Mouse (Mus musculus) liver, embryonic 14.5 days (tissue): Measurements from ENCODE around the gene Ace3. TPM values are rescaled to one million over a fixed set of nuclear protein-coding genes. Genes with fewer than 3 reads are reported as not detected.

Experiments
- ATAC-seq: fragments of 200-750 bp; cut with Nextera tagmentation; 2 replicates; pipeline ENCODE4 v1.8.0; 2017; ENCODE audit warnings: moderate number of reproducible peaks, mild to moderate bottlenecking, moderate library complexity; ENCODE audit not compliant: insufficient read depth
- DNase-seq, 3 experiments: peaks; one replicate each; pipeline ENCODE4 v3.0.0-alpha.2; 2012 to 2013; ENCODE audit warnings: low read depth in 3 of 3, low spot score in 3 of 3
- H3K27ac ChIP-seq: fragments of 300-500 bp; sonication (generic); 2 replicates; pipeline ENCODE4 v1.5.1; 2014; ENCODE audit warnings: moderate library complexity, mild to moderate bottlenecking, control low read depth, inconsistent platforms
- H3K27me3 ChIP-seq: fragments of 300-500 bp; sonication (generic); 2 replicates; pipeline ENCODE4 v1.6.1; 2014; ENCODE audit warnings: mild to moderate bottlenecking, low read length, moderate library complexity; ENCODE audit not compliant: control insufficient read depth, insufficient read depth
- H3K36me3 ChIP-seq: fragments of 300-500 bp; sonication (generic); replicated peaks from 2 replicates; pipeline ENCODE4 v1.6.1; 2014; ENCODE audit warnings: low read depth; ENCODE audit not compliant: control insufficient read depth, insufficient read depth
- H3K4me1 ChIP-seq, 2 experiments: fragments of 200-500 bp in 1 of 2; fragments of 300-500 bp in 1 of 2; sonication (generic) in 1 of 2; replicated peaks; 2 replicates each; pipeline ENCODE4 v1.6.1; 2012 to 2014; ENCODE audit warnings: antibody characterized with exemption in 1 of 2, inconsistent platforms in 1 of 2, low read length in 1 of 2; ENCODE audit not compliant: control insufficient read depth in 2 of 2, insufficient read depth in 2 of 2
- H3K4me2 ChIP-seq: fragments of 300-500 bp; sonication (generic); 2 replicates; pipeline ENCODE4 v1.6.1; 2014; ENCODE audit warnings: low read depth, mild to moderate bottlenecking, control low read depth, moderate library complexity
- H3K4me3 ChIP-seq, 2 experiments: fragments of 200-500 bp in 1 of 2; fragments of 300-500 bp in 1 of 2; sonication (generic) in 1 of 2; 2 replicates each; pipeline ENCODE4 v1.5.1; 2012 to 2014; ENCODE audit warnings: low read depth in 2 of 2, low read length in 2 of 2, mild to moderate bottlenecking in 2 of 2, control low read depth in 1 of 2, inconsistent platforms in 1 of 2, moderate library complexity in 1 of 2; ENCODE audit not compliant: insufficient read depth in 1 of 2
- H3K9ac ChIP-seq: fragments of 300-500 bp; sonication (generic); replicated peaks from 2 replicates; pipeline ENCODE4 v1.6.1; 2014; ENCODE audit warnings: mild to moderate bottlenecking, control low read depth, moderate library complexity
- H3K9me3 ChIP-seq: fragments of 300-500 bp; sonication (generic); 2 replicates; pipeline ENCODE4 v1.6.1; 2016; ENCODE audit warnings: low read length, mixed read lengths; ENCODE audit not compliant: control insufficient read depth
- CTCF ChIP-seq: IDR thresholded peaks from 2 replicates; pipeline ENCODE4 v1.5.1; 2016; ENCODE audit warnings: antibody characterized with exemption, low read depth, control low read depth
- EP300 ChIP-seq: IDR thresholded peaks from 2 replicates; pipeline ENCODE4 v1.6.1; 2016; ENCODE audit warnings: antibody characterized with exemption, low read depth
- WGBS: fragments of 180-500 bp; shearing (Covaris S2); extraction: QIAGEN DNeasy Blood & Tissue Kit; methylation state at CpG from one replicate; pipeline ENCODE4 v1.1.7; 2014; ENCODE audit not compliant: insufficient replicate concordance; 5-methylcytosine and 5-hydroxymethylcytosine counted together
- polyA plus RNA-seq, 2 experiments: library from polyadenylated mRNA; depleted of rRNA in 1 of 2; stranded (reverse) in 1 of 2; unstranded in 1 of 2; fragments of >200 nt; fragmentation: Nextera tagmentation in 1 of 2; extraction: Ambion mirVana in 1 of 2; gene quantifications; 2 replicates each; pipeline versions ENCODE4 v1.2.1 to v1.2.3; 2012 to 2014

Ace3 gene
- polyA plus RNA-seq, 2 experiments: not detected

DNA sequence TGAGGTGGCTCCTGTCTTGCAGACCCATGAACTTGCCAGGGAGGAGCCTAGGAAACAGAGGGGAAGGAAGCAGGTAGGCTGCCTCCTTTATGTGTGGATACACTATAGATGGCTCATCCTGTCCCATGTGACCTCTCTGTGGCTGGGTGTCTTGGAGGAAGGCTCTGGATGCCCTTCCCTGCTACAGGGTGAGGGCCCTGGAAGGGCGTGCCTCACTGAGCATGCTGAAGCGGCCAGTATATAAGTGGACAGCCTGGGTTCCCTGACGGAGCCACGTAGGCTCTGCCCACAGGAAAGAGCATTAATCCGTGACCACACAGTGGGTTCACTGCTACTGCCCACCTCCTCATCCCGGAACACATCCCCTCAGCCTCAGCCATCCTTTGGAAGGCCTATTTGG is 5.0 kb upstream of the Ace3 start:
- TF ChIP-seq EP300 (no peak), CTCF (no peak)
- H3K36me3 ChIP-seq: no peaks in the 10 kb centered on the region
- ATAC-seq (no peak), DNase-seq (no peak)
- H3K27me3 ChIP-seq: no peaks in the 10 kb centered on the region; the same call in 1 of the 2 replicates
- no peak overlapping the region for H3K4me3 ChIP-seq
- no peak overlapping the region for H3K4me2 ChIP-seq
- WGBS: 53% methylated on average over 6 of the region's 6 CpGs
- H3K4me1 ChIP-seq: peaks cover 0 to 2% of the 10 kb centered on the region in 2 experiments; a peak in 1 of 4 replicates
- H3K27ac ChIP-seq: no peak overlapping the region
- no peak overlapping the region for H3K9ac ChIP-seq
- no peaks in the 10 kb centered on the region for H3K9me3 ChIP-seq

DNA sequence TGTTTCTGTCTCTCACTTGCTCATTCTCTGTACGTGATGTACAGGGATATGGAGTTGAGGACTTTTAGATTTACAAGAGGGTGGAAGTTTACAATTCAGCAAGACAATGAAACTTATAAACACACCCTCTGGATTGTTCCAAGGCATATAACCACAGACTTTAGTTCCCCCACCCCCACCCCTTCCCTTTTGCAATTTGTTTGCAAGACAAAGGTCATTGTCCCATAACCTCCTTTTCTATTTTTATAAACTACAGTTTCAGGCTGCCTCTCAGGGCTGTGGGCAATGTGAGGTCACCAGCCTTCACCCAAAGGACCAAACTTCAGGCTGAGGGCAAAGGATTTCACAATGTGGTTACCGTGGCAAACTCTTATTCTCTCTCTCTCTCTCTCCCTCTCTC is 4.2 kb upstream of the Ace3 start:
- H3K4me2 ChIP-seq: no peak overlapping the region
- H3K4me1 ChIP-seq: peaks cover 0 to 2% of the 10 kb centered on the region in 2 experiments; a peak in 1 of 4 replicates
- no peaks in the 10 kb centered on the region for H3K36me3 ChIP-seq
- TF ChIP-seq CTCF: no peak
- ATAC-seq: peak; percentile 52; the same call in 1 of the 2 replicates
- H3K27me3 ChIP-seq: no peaks in the 10 kb centered on the region; the same call in 1 of the 2 replicates
- H3K4me3 ChIP-seq: no peak overlapping the region
- H3K27ac ChIP-seq: no peak overlapping the region
- WGBS: 2% methylated on average over 2 of the region's 2 CpGs
- H3K9me3 ChIP-seq: no peaks in the 10 kb centered on the region
- no peak overlapping the region for H3K9ac ChIP-seq
- DNase-seq: peak in 2 of 3 experiments; percentile 11 to 13

DNA sequence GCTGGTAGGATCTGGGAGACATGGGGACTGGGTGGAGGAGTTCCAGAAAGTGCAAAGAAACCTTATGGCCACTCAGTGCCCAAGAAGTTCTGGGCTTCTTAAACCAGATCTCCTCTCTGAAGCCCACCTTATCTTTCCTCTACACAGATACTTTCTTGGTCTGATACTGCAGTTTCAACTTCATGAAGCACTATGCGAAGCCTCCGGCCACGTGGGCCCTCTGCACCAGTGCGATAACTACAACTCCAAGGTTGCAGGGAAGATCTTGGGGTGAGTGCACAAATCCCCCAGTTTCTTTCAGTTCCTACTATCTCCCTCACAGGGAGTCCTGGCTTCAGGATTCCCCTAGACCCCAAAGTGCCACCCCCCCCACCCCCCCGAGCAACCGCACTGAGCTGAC is 5.6 kb downstream of the Ace3 start:
- no peak for DNase-seq
- ATAC-seq: no peak
- Histone ChIP-seq H3K9me3 (no peaks in the 10 kb centered on the region), H3K9ac (no peak overlapping the region), H3K4me3 (no peak overlapping the region), H3K36me3 (no peaks in the 10 kb centered on the region), H3K27me3 (peaks cover 3% of the 10 kb centered on the region; the same call in 1 of the 2 replicates), H3K27ac (no peak overlapping the region), H3K4me1 (no peaks in the 10 kb centered on the region), H3K4me2 (no peak overlapping the region)
- TF ChIP-seq CTCF: no peak
- TF ChIP-seq EP300: no peak
- WGBS: 62% methylated on average over 6 of the region's 6 CpGs

DNA sequence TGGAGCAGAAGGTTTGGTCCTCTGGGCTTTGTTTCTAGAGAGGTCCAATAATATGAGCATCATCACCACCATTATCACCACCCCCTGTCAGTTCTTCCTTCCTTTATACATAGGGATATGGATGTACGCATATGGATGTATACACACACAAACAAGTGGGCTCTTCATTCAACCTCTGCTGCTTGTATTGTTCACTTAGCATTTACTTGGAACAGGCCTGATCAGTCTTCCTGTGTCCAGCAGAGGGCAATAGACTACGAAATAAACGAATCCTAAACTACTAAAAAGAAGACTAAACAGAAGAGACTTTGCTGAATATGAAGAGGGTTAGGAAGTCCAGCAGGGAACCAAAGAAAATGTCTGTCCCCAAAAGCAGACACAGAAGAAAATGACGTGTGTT is 7.2 kb downstream of the Ace3 start:
- 30% methylated on average over 4 of the region's 4 CpGs for WGBS

DNA sequence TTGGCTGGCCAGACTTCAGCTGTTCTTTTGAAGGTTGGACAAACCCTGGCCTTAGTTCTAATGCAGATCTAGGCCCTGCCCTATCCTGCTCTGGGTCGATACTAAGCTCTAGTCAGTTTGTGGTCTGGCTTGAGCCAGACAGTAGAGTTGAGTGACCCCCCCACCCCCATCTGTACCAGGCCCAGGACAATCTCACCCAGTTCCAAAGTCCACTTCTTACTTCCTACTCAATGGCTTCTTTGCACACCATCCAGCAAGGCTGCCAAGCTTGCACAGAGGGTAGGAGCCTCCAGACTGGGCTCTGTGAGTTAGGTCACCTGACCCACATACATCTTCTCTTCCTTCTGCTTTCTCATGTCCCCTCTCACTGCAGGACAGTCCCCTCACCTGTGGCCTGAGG is 10.1 kb downstream of the Ace3 start:
- Histone ChIP-seq H3K4me1 (no peaks in the 10 kb centered on the region), H3K27ac (no peak overlapping the region), H3K27me3 (peaks cover 15% of the 10 kb centered on the region), H3K9ac (no peak overlapping the region), H3K4me3 (no peak overlapping the region), H3K4me2 (no peak overlapping the region), H3K9me3 (no peaks in the 10 kb centered on the region), H3K36me3 (no peaks in the 10 kb centered on the region)
- no peak for DNase-seq
- ATAC-seq: no peak
- TF ChIP-seq EP300 (no peak), CTCF (no peak)
- 59% methylated on average over 1 of the region's 1 CpGs for WGBS

More for the DNA sequence above, 7.2 kb downstream of the Ace3 start:
- Histone ChIP-seq H3K4me2 (no peak overlapping the region), H3K4me1 (no peaks in the 10 kb centered on the region), H3K27me3 (peaks cover 3% of the 10 kb centered on the region; the same call in 1 of the 2 replicates), H3K36me3 (no peaks in the 10 kb centered on the region), H3K9me3 (no peaks in the 10 kb centered on the region), H3K9ac (no peak overlapping the region), H3K4me3 (no peak overlapping the region), H3K27ac (no peak overlapping the region)
- DNase-seq: no peak
- no peak for ATAC-seq
- TF ChIP-seq EP300 (no peak), CTCF (peak; percentile 54)
